Mouse (Mus musculus) right cerebral cortex, postnatal 10 days (tissue): Measurements from ENCODE around the gene Dynlt1c.
"Not testable (repeated sequence)": the region's sequence is repeated elsewhere in the genome, so short reads cannot be mapped to it uniquely, and the experiment has no call there.

Source experiments
- DNase-seq, 2 experiments: peaks; one replicate each; pipeline ENCODE4 v3.0.0; 2021; ENCODE audit warnings: low spot score in 2 of 2

Gene Dynlt1c

DNA sequence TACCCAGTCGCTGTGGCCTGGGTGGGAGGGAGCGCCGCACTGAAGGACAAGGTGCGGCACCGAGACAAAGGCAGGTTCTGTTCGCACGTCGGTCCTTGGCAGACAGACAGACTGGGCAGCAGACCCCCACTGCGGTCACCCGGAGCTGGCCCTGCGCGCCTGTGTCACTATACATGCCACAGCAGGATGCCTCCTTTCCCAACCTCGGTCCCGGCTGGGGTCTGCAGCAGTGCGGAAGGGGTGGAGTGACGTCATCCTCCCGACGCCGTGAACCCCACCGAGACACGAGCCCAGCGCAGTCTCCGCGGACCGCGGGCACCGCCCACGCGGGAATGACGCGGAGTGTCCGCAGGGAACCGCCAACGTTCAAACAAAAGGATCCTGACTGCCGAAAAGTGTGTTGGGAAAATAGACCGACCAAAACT is 53.6 kb downstream of the Dynlt1c start:
- DNase-seq, result peak; percentile 86

DNA sequence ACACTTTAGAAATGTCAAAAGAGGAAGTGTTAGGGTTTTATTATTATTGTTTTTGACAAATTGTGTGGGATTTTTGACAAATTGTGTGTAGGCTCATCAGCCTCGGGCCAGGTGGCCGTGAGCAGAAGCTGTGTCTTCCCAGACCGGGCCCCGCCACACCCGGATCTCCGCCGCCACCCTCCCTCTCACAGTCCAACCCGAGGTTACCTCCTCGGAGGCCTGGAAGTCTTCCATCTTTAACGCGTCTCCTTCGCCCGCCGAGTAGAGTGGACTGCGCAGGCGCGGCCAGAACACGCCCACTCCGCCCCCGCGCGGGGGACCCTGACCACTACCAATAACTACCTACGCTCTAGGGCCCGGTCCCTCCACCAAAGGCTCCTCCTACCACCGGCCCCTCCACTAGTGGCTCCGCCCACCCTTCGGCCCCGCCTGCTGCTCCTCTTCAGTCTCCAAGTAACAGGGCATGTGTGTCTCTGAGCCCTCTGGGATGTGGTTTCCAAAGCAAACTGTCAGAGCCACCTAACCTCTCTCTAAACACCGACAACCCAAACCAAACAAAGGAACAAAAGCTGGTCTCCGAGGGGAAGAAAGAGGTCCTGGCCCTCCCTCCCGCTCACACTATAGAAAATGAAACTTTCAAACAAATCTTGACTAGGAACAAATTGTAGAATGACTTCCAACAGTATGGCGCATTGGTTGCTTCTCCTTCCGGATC is 54.3 kb downstream of the Dynlt1c start, which contains the start of gene Dynlt1f:
Dynlt1f (minus strand) TSS at position 334 of the 715 bp plus-strand sequence.
- DNase-seq, result peak; percentile 67 to 82

DNA sequence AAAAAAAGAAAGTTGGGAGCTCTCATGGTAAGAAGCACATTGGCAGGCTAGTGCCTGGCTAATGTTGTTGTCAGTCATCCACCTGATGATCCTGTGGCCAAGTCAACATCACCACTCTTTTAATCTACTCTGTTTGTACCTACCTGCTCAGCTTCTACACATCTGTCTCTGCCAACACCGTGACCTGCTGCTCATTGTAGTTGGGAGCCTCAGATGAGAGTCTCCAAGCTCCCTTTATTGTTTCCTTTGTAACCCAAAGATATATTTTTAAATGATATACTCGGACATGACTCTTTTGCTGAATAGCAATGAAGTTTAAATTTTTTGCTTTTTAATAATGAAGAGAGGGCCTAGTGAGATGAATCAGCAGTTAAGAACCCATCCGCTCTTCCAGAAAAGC is 55.0 kb downstream of the Dynlt1c start:
- DNase-seq, result peak in 1 of 2 experiments; percentile 36

DNA sequence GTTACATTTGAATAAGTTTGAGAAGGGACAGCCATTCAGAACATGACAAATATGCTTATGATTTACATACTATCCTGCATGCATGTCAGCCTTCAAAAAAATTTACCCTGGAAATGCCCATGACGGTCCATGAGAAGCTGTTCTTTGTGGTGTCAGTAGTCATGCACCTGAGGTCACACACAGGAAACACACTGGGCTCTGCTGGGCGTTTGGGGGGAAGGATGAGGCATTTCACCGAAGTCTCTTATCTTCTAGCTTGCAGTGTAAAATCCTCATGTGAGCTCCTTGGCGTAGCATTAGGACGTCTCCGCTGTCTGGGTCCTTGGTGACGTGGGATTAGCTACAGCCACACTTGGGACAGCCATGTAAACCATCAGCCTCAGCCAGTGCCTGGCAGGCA is 57.3 kb downstream of the Dynlt1c start, which contains the start of gene Sytl3:
Sytl3 (plus strand) TSS at position 293 of the 400 bp plus-strand sequence.
- DNase-seq, result not testable (repeated sequence)
